Mouse (Mus musculus) testis, adult 2 months (tissue): ENCODE data around the gene Hepacam2.

Source experiments
- CTCF ChIP-seq: fragments of 200-500 bp; IDR thresholded peaks from 2 replicates; pipeline ENCODE4 v1.5.1; 2012; ENCODE audit warnings: low read depth, mild to moderate bottlenecking, inconsistent platforms, low read length, moderate library complexity; ENCODE audit not compliant: control insufficient read depth, insufficient read depth, insufficient replicate concordance
- POLR2A ChIP-seq: fragments of 200-500 bp; IDR thresholded peaks from 2 replicates; pipeline ENCODE4 v1.6.1; 2012; ENCODE audit warnings: low read depth, mild to moderate bottlenecking, inconsistent platforms, low read length, moderate library complexity; ENCODE audit not compliant: control insufficient read depth

- TF ChIP-seq CTCF = no peak
- peak; percentile 67 for TF ChIP-seq POLR2A
Measured at GRCm38 (mm10) chr6:3498162-3498848, at the start of gene Hepacam2, which contains the start of gene Vps50.
